Mouse (Mus musculus) Patski (cell line): ENCODE data around the gene Slc6a14. TPM values are rescaled to one million over a fixed set of nuclear protein-coding genes. Genes with fewer than 3 reads are reported as not detected.

Source experiments
- ATAC-seq: fragments of 100-300 bp; one replicate; pipeline ENCODE4 v1.8.0; 2021
- CTCF ChIA-PET: fragments of 350-600 bp; sonication (Branson Sonifier 250); formaldehyde crosslinking; loops from one replicate; lab custom pipeline; 2022; ENCODE audit warnings: inconsistent platforms; lab: Charles Lee
- POLR2A ChIA-PET: fragments of 350-600 bp; sonication (Branson Sonifier 250); formaldehyde crosslinking; loops from one replicate; lab custom pipeline; 2022; ENCODE audit warnings: antibody characterized with exemption, inconsistent platforms; lab: Charles Lee
- DNase-seq: peaks from one replicate; pipeline ENCODE4 v3.0.0-alpha.2; 2011; ENCODE audit warnings: low read depth, low spot score
- H3K27me3 ChIP-seq: fragments of 371-371 bp; one replicate; pipeline ENCODE4 v1.5.1; 2021
- CTCF ChIP-seq: fragments of 100-300 bp; IDR thresholded peaks from one replicate; pipeline ENCODE4 v1.5.1; 2021
- in situ Hi-C: fragments of 300-500 bp; cut with MboI; formaldehyde crosslinking; loops from 3 replicates; pipeline ENCODE4 v1.11.1; 2018; ENCODE audit warnings: low pct_unique_long_range_greater_than_20kb, mixed read lengths
- polyA plus RNA-seq: library from polyadenylated mRNA; unstranded; gene quantifications from one replicate; pipeline ENCODE4 v1.2.3, GENCODE M21; 2021

Gene Slc6a14
- not detected for polyA plus RNA-seq

DNA sequence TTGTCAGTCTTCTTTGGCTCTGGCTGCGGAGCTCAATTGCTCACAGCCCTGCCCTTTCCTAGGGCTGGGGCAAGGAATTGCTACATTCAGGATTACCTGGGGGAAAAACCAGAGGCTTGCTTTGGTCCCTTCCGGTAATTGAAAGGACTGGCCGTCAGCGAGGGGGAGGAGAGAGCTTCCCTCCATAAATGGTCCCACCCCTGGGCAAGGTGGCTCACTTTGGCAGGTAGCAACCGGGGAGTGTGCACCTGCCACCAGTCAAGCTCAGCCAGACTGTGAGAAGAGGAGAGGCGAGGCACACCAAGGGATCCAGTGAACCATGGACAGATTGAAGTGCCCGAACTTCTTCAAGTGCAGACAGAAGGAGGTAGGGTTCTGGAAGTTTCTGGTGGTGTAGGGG is at the start of gene Slc6a14:
Slc6a14 (plus strand) TSS at position 68 of the 400 bp plus-strand sequence.
- in situ Hi-C loops: no loop called here
- CTCF ChIA-PET: no interaction called here
- POLR2A ChIA-PET: no interaction called here
- TF ChIP-seq CTCF: no peak
- no peak for ATAC-seq
- peaks cover 43% of the 10 kb centered on the region for H3K27me3 ChIP-seq
- DNase-seq: no peak

DNA sequence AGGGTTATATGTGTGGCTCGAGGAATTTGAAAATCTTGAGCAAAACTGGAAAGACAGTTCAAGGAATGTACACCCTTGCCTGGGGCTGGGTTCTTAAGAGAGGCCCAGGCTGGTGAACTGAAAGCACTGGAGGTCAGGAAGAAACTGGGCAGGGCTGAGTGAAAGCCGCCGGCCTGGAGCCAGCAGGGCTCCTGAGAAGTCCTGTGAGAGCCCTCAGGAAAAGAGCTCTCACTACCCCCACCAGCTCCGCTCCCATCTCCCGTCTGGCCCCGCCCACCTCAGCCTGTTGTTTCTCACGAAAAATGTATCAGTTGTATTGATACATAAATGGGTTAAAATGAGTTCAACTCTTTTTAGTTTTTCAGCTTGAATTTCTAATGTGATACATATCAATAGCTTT is 43.8 kb upstream of the Slc6a14 start:
- in situ Hi-C loops: no loop called here
- ChIA-PET CTCF (interaction anchor here (1.1 kb wide), 1 partner anchor 9 kb away, joined by 3 read pairs; no protein-coding TSS in a partner anchor), POLR2A (no interaction called here)
- peaks cover 15% of the 10 kb centered on the region for H3K27me3 ChIP-seq
- ATAC-seq (no peak), DNase-seq (no peak)
- TF ChIP-seq CTCF: no peak

- in situ Hi-C loops: no loop called here
- no peak for TF ChIP-seq CTCF
- peaks cover 34% of the 10 kb centered on the region for H3K27me3 ChIP-seq
- DNase-seq: no peak
- POLR2A ChIA-PET: no interaction called here
- CTCF ChIA-PET: no interaction called here
- no peak for ATAC-seq
Measured at GRCm38 (mm10) chrX:21695220-21695619, 19.5 kb upstream of the Slc6a14 start.

- ATAC-seq (no peak), DNase-seq (no peak)
- TF ChIP-seq CTCF: no peak
- H3K27me3 ChIP-seq: peaks cover 34% of the 10 kb centered on the region
- ChIA-PET CTCF (no interaction called here), POLR2A (no interaction called here)
- in situ Hi-C loops: no loop called here
Measured at GRCm38 (mm10) chrX:21695687-21696086, 19.0 kb upstream of the Slc6a14 start.

GRCm38 (mm10) chrX:21701646-21702045 is 13.1 kb upstream of the Slc6a14 start:
- TF ChIP-seq CTCF: no peak
- POLR2A ChIA-PET: no interaction called here
- in situ Hi-C loops: no loop called here
- H3K27me3 ChIP-seq: peaks cover 16% of the 10 kb centered on the region
- DNase-seq (no peak), ATAC-seq (no peak)
- CTCF ChIA-PET: no interaction called here

GRCm38 (mm10) chrX:21704470-21704869 is 10.2 kb upstream of the Slc6a14 start:
- TF ChIP-seq CTCF: no peak
- no peak for ATAC-seq
- in situ Hi-C loops: no loop called here
- H3K27me3 ChIP-seq: peaks cover 13% of the 10 kb centered on the region
- DNase-seq: no peak
- ChIA-PET POLR2A (no interaction called here), CTCF (no interaction called here)

DNA sequence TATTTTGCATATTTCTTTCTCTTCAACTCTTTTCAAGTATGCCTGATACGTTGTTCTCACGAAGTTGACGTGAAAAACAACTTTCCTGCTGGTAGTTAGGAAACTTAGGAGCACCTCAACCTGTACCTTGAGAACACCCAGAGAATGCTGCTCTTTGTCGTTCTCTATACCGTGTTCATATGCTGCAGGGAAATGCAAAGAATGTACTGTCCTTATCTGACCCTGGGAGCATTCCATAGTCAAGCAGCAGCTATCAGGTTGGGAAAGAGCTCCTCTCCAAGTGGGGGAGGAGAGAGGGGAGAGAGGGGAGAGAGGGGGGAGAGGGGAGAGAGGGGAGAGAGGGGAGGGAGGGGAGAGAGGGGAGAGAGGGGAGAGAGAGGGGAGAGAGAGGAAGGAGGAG is 597 bp downstream of the Slc6a14 start:
- peaks cover 38% of the 10 kb centered on the region for H3K27me3 ChIP-seq
- TF ChIP-seq CTCF: no peak
- ATAC-seq (no peak), DNase-seq (no peak)
- ChIA-PET POLR2A (no interaction called here), CTCF (no interaction called here)
- in situ Hi-C loops: no loop called here

- ChIA-PET POLR2A (no interaction called here), CTCF (no interaction called here)
- ATAC-seq (no peak), DNase-seq (no peak)
- H3K27me3 ChIP-seq: peaks cover 29% of the 10 kb centered on the region
- in situ Hi-C loops: no loop called here
- TF ChIP-seq CTCF: no peak
Measured at GRCm38 (mm10) chrX:21716885-21717284, 2.2 kb downstream of the Slc6a14 start.

DNA sequence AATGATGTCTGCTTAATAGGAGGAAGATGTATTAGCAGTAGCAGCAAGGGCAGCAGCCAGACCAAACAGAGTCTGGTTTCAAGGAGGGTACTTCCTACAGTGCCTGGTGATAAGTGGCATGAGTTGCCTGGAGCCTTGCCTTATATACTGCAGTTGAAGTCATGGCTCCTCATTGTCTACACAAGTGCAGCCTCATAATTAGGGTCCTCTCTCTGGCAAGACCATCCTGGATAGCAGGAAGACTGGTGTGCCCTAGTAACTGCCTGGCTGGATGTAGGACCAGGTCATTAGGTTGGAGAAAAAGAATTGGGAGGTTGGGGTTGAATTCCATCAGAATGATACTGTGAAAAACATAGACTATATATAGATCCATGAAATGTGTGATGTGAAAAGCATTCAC is 30.3 kb downstream of the Slc6a14 start, which contains the start of gene Gm28269:
Gm28269 (minus strand) TSS at position 101 of the 400 bp plus-strand sequence.
- TF ChIP-seq CTCF: no peak

More for the DNA sequence above, 30.3 kb downstream of the Slc6a14 start, which contains the start of gene Gm28269:
- ChIA-PET POLR2A (no interaction called here), CTCF (no interaction called here)
- peaks cover 39% of the 10 kb centered on the region for H3K27me3 ChIP-seq
- ATAC-seq (no peak), DNase-seq (no peak)
- in situ Hi-C loops: no loop called here

Other genes with a start within 250 kb of the Slc6a14 start
- gene Agtr2, start 230.4 kb upstream of the Slc6a14 start, polyA plus RNA-seq: not detected
- gene Gm28269, start 30.2 kb downstream of the Slc6a14 start, polyA plus RNA-seq: not detected